Mouse (Mus musculus): ENCODE measurements around the gene Ccdc80. TPM values are rescaled to one million over a fixed set of nuclear protein-coding genes. Genes with fewer than 3 reads are reported as not detected.

Gene Ccdc80
- polyA plus RNA-seq, 1 experiment from 2014 or later = 51.1 TPM

DNA sequence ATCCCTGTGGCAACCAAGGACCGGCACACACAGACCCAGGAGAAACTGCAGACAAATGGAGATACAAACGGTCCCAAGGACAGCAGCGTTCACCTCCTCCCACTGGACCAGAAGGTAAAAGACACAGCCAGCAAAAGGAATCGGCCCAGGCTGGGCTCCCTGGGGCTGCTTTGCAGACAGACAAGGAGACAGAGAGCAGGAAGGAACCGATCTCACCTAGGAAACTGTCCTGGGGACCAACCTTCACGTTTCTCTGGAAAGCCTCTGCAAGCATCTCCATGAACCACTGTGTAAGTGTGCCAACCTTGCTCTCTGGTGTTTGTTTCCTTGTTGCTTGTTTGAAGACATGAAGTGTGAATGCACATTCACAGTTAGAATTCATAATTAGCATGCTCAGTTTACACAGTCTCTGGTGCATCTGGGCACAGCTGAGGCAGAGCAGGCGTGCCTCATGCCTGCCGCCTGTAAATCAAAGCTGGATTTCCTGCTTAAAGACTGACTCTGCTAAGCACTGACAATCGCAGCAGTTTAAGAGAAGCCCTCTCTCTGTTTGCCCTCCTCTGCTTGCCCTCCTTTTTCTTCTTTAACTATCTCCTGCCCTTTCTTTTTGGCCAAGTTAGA, 1.0 kb downstream of the Ccdc80 start:
- H3K9ac ChIP-seq (replicated peaks) = peak overlapping the region; percentile 74
- H3K4me2 ChIP-seq = peak overlapping the region; percentile 77
- no peaks in the 10 kb centered on the region for H3K9me3 ChIP-seq
- H3K4me1 ChIP-seq (replicated peaks) = peaks cover 59% of the 10 kb centered on the region
- no peaks in the 10 kb centered on the region for H3K27me3 ChIP-seq
- ATAC-seq (ENCODE audit: insufficient number of reproducible peaks, insufficient read depth, low FRiP score, low TSS enrichment, low read depth) = no peak
- H3K27ac ChIP-seq = peak overlapping the region; percentile 87
- no peaks in the 10 kb centered on the region for H3K36me3 ChIP-seq
- peak overlapping the region; percentile 55 for H3K4me3 ChIP-seq (replicated peaks)
- 2% methylated on average over 9 of the region's 9 CpGs for WGBS

DNA sequence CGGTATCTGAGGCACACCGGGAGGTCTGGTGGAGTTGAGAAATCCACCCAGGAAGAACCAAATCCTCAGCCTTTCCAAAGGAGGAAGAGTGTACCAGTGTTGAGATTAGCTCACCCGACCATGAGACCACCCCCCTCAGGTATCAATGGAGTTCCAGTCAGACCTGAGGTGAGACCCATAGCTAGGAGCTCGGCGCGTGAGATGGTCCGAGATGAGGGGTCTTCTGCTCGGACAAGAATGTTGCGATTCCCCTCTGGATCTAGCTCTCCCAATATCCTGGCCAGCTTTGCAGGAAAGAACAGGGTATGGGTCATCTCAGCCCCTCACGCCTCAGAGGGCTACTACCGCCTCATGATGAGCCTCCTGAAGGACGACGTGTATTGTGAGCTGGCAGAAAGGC, 1.8 kb downstream of the Ccdc80 start:
- H3K36me3 ChIP-seq = no peaks in the 10 kb centered on the region
- ATAC-seq (ENCODE audit: insufficient number of reproducible peaks, insufficient read depth, low FRiP score, low TSS enrichment, low read depth) = no peak
- H3K4me3 ChIP-seq (replicated peaks) = peak overlapping the region; percentile 55
- no peak overlapping the region for H3K9ac ChIP-seq (replicated peaks)
- H3K9me3 ChIP-seq = no peaks in the 10 kb centered on the region
- H3K4me1 ChIP-seq (replicated peaks) = peaks cover 61% of the 10 kb centered on the region
- no peak overlapping the region for H3K27ac ChIP-seq
- peak overlapping the region; percentile 77 for H3K4me2 ChIP-seq
- WGBS = 87% methylated on average over 13 of the region's 13 CpGs
- no peaks in the 10 kb centered on the region for H3K27me3 ChIP-seq

DNA sequence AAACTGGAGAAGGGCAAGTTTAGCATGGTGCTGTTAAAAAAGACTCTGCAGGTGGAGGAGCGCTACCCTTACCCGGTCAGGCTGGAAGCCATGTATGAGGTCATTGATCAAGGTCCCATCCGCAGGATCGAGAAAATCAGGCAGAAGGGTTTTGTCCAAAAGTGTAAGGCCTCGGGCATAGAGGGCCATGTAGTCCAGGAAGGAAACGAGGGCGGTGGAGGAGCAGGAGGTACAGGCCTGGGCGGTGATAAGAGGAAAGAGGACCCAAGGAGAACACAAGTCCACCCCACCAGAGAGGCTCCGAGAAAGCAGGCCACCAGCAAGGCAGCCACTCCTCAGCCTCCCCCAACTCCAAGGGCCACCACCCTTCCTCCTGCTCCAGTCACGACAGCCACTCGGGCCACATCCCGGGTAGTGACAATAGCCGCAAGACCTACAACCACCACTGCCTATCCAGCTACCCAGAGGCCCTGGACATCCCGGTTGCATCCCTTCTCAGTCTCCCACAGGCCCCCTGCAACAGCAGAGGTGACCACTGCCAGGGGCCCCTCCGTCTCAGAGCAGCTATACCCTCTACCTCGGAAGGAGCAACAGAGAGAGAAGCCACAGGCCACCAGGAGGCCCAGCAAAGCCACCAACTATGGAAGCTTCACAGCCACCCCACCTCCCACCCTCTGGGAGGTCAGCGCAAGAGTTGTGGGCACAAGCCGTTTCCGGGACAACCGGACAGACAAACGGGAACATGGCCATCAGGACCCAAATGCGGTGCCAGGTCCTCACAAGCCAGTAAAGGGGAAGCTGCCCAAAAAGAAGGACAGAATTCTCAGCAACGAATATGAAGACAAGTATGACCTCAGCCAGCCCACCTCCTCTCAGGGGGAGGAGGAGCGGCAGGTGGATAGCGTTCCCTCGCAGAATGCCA, 2.6 kb downstream of the Ccdc80 start:
- Histone ChIP-seq H3K4me1 (replicated peaks) (peaks cover 61% of the 10 kb centered on the region), H3K27me3 (no peaks in the 10 kb centered on the region), H3K27ac (no peak overlapping the region), H3K9me3 (no peaks in the 10 kb centered on the region), H3K4me2 (peak overlapping the region; percentile 77), H3K36me3 (no peaks in the 10 kb centered on the region), H3K9ac (replicated peaks) (no peak overlapping the region), H3K4me3 (replicated peaks) (no peak overlapping the region)
- no peak for ATAC-seq (ENCODE audit: insufficient number of reproducible peaks, insufficient read depth, low FRiP score, low TSS enrichment, low read depth)
- 89% methylated on average over 26 of the region's 26 CpGs for WGBS

DNA sequence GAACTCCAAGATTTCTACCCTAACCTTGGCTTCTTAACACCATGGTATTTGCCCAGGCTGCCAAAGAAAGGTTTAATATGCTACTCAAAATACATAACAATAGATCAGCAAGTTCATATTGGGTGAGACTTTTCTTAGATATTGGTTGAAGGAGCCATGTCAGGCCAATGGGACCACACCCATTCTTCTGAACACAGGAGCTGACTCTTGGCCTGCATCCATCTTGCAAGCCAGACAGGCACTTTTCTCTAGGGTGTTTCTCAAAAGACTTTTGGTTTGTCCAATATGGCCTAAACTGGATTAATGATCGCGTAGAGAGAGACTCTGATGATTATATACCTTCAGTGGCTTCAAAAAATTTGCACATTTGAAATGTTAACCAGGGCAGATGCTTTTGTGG, 4.3 kb downstream of the Ccdc80 start:
- Histone ChIP-seq H3K4me2 (peak overlapping the region; percentile 42), H3K9ac (replicated peaks) (no peak overlapping the region), H3K27me3 (no peaks in the 10 kb centered on the region), H3K27ac (no peak overlapping the region), H3K9me3 (no peaks in the 10 kb centered on the region), H3K4me3 (replicated peaks) (no peak overlapping the region), H3K4me1 (replicated peaks) (peaks cover 61% of the 10 kb centered on the region), H3K36me3 (no peaks in the 10 kb centered on the region)
- ATAC-seq (ENCODE audit: insufficient number of reproducible peaks, insufficient read depth, low FRiP score, low TSS enrichment, low read depth) = no peak
- 93% methylated on average over 2 of the region's 2 CpGs for WGBS

DNA sequence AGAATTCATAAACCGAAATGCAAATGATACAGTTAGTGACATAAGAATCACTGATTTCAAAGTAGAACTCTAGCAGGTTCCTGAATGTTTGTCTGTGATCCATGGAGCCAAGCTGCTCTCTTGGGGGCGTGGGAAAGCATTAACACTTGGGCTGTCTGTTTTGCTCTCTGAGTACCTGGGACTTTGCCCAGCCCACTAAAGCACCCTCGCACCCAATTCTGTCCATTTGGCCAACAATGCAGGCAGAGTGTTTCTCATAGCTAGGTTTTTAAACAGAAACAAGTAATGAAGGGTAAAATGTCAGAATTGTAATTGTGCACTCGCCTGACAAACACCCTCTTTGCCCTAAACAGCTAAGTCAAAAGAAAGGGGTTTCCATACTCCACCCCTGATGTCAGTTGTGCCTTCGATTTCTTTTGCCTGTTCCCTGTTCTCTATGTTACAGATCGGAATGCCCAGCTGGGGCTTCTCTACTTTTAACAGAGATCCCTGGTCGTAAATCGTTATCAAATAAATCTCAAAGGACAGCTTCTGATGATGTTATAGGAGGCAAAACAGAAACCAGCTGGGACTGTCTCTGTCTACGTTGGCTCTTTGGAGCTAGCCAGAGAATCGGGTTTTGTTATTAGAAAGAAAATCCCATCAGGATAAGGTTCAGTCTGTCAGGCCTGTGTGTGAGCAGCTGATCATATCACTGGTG, 5.1 kb downstream of the Ccdc80 start:
- no peak; the same call in 1 of the 2 replicates for ATAC-seq (ENCODE audit: insufficient number of reproducible peaks, insufficient read depth, low FRiP score, low TSS enrichment, low read depth)
- H3K4me2 ChIP-seq = peak overlapping the region; percentile 42
- H3K4me1 ChIP-seq (replicated peaks) = peaks cover 53% of the 10 kb centered on the region
- no peak overlapping the region for H3K27ac ChIP-seq
- no peak overlapping the region for H3K4me3 ChIP-seq (replicated peaks)
- H3K9ac ChIP-seq (replicated peaks) = no peak overlapping the region
- no peaks in the 10 kb centered on the region for H3K27me3 ChIP-seq
- H3K9me3 ChIP-seq = no peaks in the 10 kb centered on the region
- no peaks in the 10 kb centered on the region for H3K36me3 ChIP-seq
- 47% methylated on average over 10 of the region's 10 CpGs for WGBS

DNA sequence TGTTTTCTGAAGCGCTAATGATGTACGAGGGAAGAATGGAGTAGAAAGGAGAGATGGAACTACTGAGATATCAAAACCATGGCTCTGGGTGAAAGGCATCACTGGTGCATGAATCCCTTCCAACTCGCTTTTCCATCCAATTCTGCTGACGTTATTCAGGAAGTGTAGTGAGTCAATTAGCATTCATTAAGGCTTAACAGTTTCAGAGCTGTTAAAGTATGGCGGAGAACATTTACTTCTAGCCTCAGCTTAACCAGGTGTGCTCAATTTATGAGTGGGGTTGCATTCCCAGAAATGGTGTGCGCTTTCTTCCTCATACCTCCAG, 5.6 kb downstream of the Ccdc80 start:
- no peak overlapping the region for H3K4me3 ChIP-seq (replicated peaks)
- no peaks in the 10 kb centered on the region for H3K36me3 ChIP-seq
- H3K4me1 ChIP-seq (replicated peaks) = peaks cover 52% of the 10 kb centered on the region
- H3K9me3 ChIP-seq = no peaks in the 10 kb centered on the region
- H3K4me2 ChIP-seq = peak overlapping the region; percentile 42
- H3K9ac ChIP-seq (replicated peaks) = no peak overlapping the region
- H3K27ac ChIP-seq = no peak overlapping the region
- WGBS = 46% methylated on average over 6 of the region's 6 CpGs
- no peaks in the 10 kb centered on the region for H3K27me3 ChIP-seq
- no peak for ATAC-seq (ENCODE audit: insufficient number of reproducible peaks, insufficient read depth, low FRiP score, low TSS enrichment, low read depth)

DNA sequence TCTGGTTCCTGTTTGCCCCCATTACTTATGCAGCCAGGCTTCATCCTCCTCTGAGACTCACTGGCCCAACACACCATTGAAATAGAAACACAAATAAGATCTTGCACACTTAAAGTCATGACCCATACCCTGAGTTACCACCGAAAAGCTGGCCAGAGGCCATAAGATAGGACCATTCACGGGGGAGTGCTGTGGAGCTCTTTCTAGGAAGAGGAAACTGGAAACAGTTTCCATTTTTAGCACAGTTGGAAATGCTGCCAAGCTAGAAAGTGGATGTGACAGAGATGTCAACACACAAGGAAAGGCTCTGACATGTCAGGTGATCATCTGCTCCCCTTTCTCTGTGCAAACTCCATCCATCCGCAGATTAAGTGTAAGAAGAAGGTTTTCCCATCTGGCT, 7.7 kb downstream of the Ccdc80 start:
- no peaks in the 10 kb centered on the region for H3K27me3 ChIP-seq
- H3K4me3 ChIP-seq (replicated peaks) = no peak overlapping the region
- H3K9ac ChIP-seq (replicated peaks) = no peak overlapping the region
- 84% methylated on average over 3 of the region's 3 CpGs for WGBS
- peaks cover 34% of the 10 kb centered on the region for H3K4me1 ChIP-seq (replicated peaks)
- no peak overlapping the region for H3K4me2 ChIP-seq
- ATAC-seq (ENCODE audit: insufficient number of reproducible peaks, insufficient read depth, low FRiP score, low TSS enrichment, low read depth) = no peak
- H3K9me3 ChIP-seq = no peaks in the 10 kb centered on the region
- H3K27ac ChIP-seq = no peak overlapping the region
- 0 out of 2 replicates have a peak, but pooled peaks cover 2% of the 10 kb centered on the region for H3K36me3 ChIP-seq

DNA sequence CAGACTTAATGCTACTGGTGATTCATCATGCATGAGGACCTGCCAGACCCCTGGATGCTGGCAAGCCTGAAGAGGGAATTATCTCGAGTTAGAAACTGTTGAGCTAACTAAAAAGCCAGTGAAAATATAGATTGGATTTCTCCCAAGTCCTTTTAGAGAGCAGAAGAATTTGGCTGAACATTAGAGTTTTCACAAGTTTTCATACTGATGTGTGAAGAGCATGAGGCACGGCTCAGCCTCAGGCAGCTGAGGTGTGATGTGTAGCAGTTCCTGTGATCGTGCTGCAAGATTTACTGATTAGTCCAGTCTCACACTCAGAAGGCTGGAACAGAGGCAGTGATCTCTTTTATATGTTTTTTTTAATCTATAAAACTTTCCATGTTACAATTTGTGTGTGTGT, 11.8 kb downstream of the Ccdc80 start:
- Histone ChIP-seq H3K27me3 (no peaks in the 10 kb centered on the region), H3K9ac (replicated peaks) (no peak overlapping the region), H3K4me3 (replicated peaks) (no peak overlapping the region), H3K9me3 (no peaks in the 10 kb centered on the region), H3K36me3 (0 out of 2 replicates have a peak, but pooled peaks cover 4% of the 10 kb centered on the region), H3K27ac (no peak overlapping the region), H3K4me1 (replicated peaks) (no peaks in the 10 kb centered on the region), H3K4me2 (no peak overlapping the region)
- WGBS = 69% methylated on average over 3 of the region's 3 CpGs
- no peak for ATAC-seq (ENCODE audit: insufficient number of reproducible peaks, insufficient read depth, low FRiP score, low TSS enrichment, low read depth)

DNA sequence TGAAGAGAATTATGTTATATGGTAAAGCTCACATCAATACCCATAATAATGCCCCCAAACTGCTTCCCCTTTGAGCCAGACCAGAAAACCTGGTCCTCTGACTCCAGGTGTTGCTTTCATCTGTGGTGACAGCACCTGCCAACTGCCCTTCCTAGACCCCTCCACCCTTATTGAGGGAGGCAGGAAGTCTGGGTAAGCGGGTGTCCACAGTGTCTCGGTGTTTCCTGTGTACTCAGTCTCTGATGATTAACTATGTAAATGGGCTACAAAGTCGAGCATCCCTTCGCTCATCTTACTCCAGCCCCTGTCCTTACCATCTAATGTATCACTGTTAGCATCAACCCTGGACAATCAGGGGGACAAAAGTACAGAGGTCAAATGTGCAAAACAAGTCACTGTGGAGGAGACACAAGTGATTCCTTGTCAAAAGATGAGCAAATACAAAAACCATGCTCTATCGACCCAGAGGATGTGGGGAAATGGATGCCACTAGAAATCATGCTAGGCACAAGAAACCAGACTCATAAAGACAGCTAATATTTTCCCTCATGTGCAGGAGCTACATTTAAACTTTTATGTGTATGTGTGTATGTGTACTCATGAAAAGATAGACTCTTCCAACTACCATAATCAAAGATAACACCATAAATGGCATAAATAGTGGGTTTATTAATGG, 15.1 kb downstream of the Ccdc80 start:
- WGBS = 80% methylated on average over 5 of the region's 5 CpGs
- ATAC-seq (ENCODE audit: insufficient number of reproducible peaks, insufficient read depth, low FRiP score, low TSS enrichment, low read depth) = no peak

DNA sequence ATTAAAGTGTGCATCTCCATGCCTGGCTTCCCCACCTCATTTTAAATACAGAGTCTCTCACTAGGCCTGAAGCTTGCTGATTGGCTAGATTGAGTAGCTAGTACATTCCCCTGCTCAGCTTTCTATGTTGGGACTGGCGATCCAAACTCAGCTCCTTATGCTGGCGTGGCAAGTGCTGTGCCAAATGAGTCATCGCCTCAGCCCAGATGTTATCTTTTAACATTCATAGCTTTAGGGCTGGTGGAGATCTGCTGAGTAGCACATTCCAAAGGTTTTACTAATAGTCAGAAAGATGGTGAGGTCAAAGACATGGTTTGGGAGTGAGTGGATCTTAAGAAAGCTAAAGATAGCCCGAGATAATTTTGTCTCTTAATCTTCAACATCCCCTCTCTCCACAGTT, 17.3 kb downstream of the Ccdc80 start:
- ATAC-seq (ENCODE audit: insufficient number of reproducible peaks, insufficient read depth, low FRiP score, low TSS enrichment, low read depth) = no peak
- Histone ChIP-seq H3K4me3 (replicated peaks) (no peak overlapping the region), H3K27ac (no peak overlapping the region), H3K4me2 (no peak overlapping the region), H3K9me3 (no peaks in the 10 kb centered on the region), H3K27me3 (no peaks in the 10 kb centered on the region), H3K4me1 (replicated peaks) (no peaks in the 10 kb centered on the region), H3K36me3 (peaks cover 11% of the 10 kb centered on the region; the same call in 1 of the 2 replicates), H3K9ac (replicated peaks) (no peak overlapping the region)
- WGBS = 40% methylated on average over 4 of the region's 4 CpGs

More for the DNA sequence above, 15.1 kb downstream of the Ccdc80 start:
- no peak overlapping the region for H3K9ac ChIP-seq (replicated peaks)
- no peaks in the 10 kb centered on the region for H3K27me3 ChIP-seq
- H3K4me2 ChIP-seq = no peak overlapping the region
- H3K36me3 ChIP-seq = peaks cover 11% of the 10 kb centered on the region; the same call in 1 of the 2 replicates
- H3K9me3 ChIP-seq = no peaks in the 10 kb centered on the region
- H3K4me3 ChIP-seq (replicated peaks) = no peak overlapping the region
- H3K27ac ChIP-seq = no peak overlapping the region
- no peaks in the 10 kb centered on the region for H3K4me1 ChIP-seq (replicated peaks)

DNA sequence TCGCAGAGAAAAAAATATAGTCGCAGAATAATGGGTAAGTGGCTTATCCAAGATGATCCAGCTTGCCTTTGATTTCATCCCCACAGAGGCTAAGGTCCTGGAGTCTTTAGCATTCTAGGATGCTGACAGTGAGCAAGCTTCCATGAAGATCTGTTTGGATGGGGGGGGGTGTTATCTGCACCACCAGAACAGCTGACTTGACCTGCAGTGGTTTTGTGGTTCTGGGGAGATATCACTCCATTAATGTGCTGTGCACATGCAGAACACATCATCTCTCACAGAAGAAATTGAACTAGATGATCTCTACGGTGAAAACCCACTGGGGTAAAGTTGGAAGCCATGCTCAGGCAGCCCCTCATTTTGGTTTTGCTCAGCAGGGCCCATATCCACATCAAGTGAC, 24.0 kb downstream of the Ccdc80 start:
- 93% methylated on average over 3 of the region's 3 CpGs for WGBS
- no peak overlapping the region for H3K4me3 ChIP-seq (replicated peaks)
- H3K4me1 ChIP-seq (replicated peaks) = no peaks in the 10 kb centered on the region
- ATAC-seq (ENCODE audit: insufficient number of reproducible peaks, insufficient read depth, low FRiP score, low TSS enrichment, low read depth) = no peak
- no peaks in the 10 kb centered on the region for H3K27me3 ChIP-seq
- H3K4me2 ChIP-seq = no peak overlapping the region
- no peak overlapping the region for H3K9ac ChIP-seq (replicated peaks)
- H3K27ac ChIP-seq = no peak overlapping the region
- no peaks in the 10 kb centered on the region for H3K9me3 ChIP-seq
- H3K36me3 ChIP-seq = peaks cover 39% of the 10 kb centered on the region

Data from limb, embryonic 12.5 days (tissue).